Mouse (Mus musculus) liver, embryonic 14.5 days (tissue): ENCODE results near the gene Smim4. TPM values are rescaled to one million over a fixed set of nuclear protein-coding genes. Genes with fewer than 3 reads are reported as not detected.

ENCODE experiments used
- ATAC-seq: fragments of 200-750 bp; cut with Nextera tagmentation; 2 replicates; pipeline ENCODE4 v1.8.0; 2017; ENCODE audit warnings: moderate number of reproducible peaks, mild to moderate bottlenecking, moderate library complexity; ENCODE audit not compliant: insufficient read depth
- DNase-seq, 3 experiments: peaks; one replicate each; pipeline ENCODE4 v3.0.0-alpha.2; 2012 to 2013; ENCODE audit warnings: low read depth in 3 of 3, low spot score in 3 of 3
- H3K27ac ChIP-seq: fragments of 300-500 bp; sonication (generic); 2 replicates; pipeline ENCODE4 v1.5.1; 2014; ENCODE audit warnings: moderate library complexity, mild to moderate bottlenecking, control low read depth, inconsistent platforms
- H3K27me3 ChIP-seq: fragments of 300-500 bp; sonication (generic); 2 replicates; pipeline ENCODE4 v1.6.1; 2014; ENCODE audit warnings: mild to moderate bottlenecking, low read length, moderate library complexity; ENCODE audit not compliant: control insufficient read depth, insufficient read depth
- H3K36me3 ChIP-seq: fragments of 300-500 bp; sonication (generic); replicated peaks from 2 replicates; pipeline ENCODE4 v1.6.1; 2014; ENCODE audit warnings: low read depth; ENCODE audit not compliant: control insufficient read depth, insufficient read depth
- H3K4me1 ChIP-seq, 2 experiments: fragments of 200-500 bp in 1 of 2; fragments of 300-500 bp in 1 of 2; sonication (generic) in 1 of 2; replicated peaks; 2 replicates each; pipeline ENCODE4 v1.6.1; 2012 to 2014; ENCODE audit warnings: antibody characterized with exemption in 1 of 2, inconsistent platforms in 1 of 2, low read length in 1 of 2; ENCODE audit not compliant: control insufficient read depth in 2 of 2, insufficient read depth in 2 of 2
- H3K4me2 ChIP-seq: fragments of 300-500 bp; sonication (generic); 2 replicates; pipeline ENCODE4 v1.6.1; 2014; ENCODE audit warnings: low read depth, mild to moderate bottlenecking, control low read depth, moderate library complexity
- H3K4me3 ChIP-seq, 2 experiments: fragments of 200-500 bp in 1 of 2; fragments of 300-500 bp in 1 of 2; sonication (generic) in 1 of 2; 2 replicates each; pipeline ENCODE4 v1.5.1; 2012 to 2014; ENCODE audit warnings: low read depth in 2 of 2, low read length in 2 of 2, mild to moderate bottlenecking in 2 of 2, control low read depth in 1 of 2, inconsistent platforms in 1 of 2, moderate library complexity in 1 of 2; ENCODE audit not compliant: insufficient read depth in 1 of 2
- H3K9ac ChIP-seq: fragments of 300-500 bp; sonication (generic); replicated peaks from 2 replicates; pipeline ENCODE4 v1.6.1; 2014; ENCODE audit warnings: mild to moderate bottlenecking, control low read depth, moderate library complexity
- H3K9me3 ChIP-seq: fragments of 300-500 bp; sonication (generic); 2 replicates; pipeline ENCODE4 v1.6.1; 2016; ENCODE audit warnings: low read length, mixed read lengths; ENCODE audit not compliant: control insufficient read depth
- CTCF ChIP-seq: IDR thresholded peaks from 2 replicates; pipeline ENCODE4 v1.5.1; 2016; ENCODE audit warnings: antibody characterized with exemption, low read depth, control low read depth
- EP300 ChIP-seq: IDR thresholded peaks from 2 replicates; pipeline ENCODE4 v1.6.1; 2016; ENCODE audit warnings: antibody characterized with exemption, low read depth
- WGBS: fragments of 180-500 bp; shearing (Covaris S2); extraction: QIAGEN DNeasy Blood & Tissue Kit; methylation state at CpG from one replicate; pipeline ENCODE4 v1.1.7; 2014; ENCODE audit not compliant: insufficient replicate concordance; 5-methylcytosine and 5-hydroxymethylcytosine counted together
- polyA plus RNA-seq, 2 experiments: library from polyadenylated mRNA; depleted of rRNA in 1 of 2; stranded (reverse) in 1 of 2; unstranded in 1 of 2; fragments of >200 nt; fragmentation: Nextera tagmentation in 1 of 2; extraction: Ambion mirVana in 1 of 2; gene quantifications; 2 replicates each; pipeline versions ENCODE4 v1.2.1 to v1.2.3; 2012 to 2014

Gene Smim4
- polyA plus RNA-seq, 2 experiments: 26.7 to 81.7 TPM

- H3K4me2 ChIP-seq: peak within 1 kb of the TSS; percentile 93
- peak within 1 kb of the TSS; percentile 73 to 85 for H3K4me3 ChIP-seq
- H3K36me3 ChIP-seq: peaks cover 4% of the 10 kb centered on the region
- peak within 1 kb of the TSS; percentile 61 for H3K27ac ChIP-seq
- H3K9me3 ChIP-seq: no peaks in the 10 kb centered on the region
- WGBS: 6% methylated on average over 59 of the region's 63 CpGs
- H3K27me3 ChIP-seq: no peaks in the 10 kb centered on the region
- TF ChIP-seq CTCF (peak; percentile 22; the same call in 1 of the 2 replicates), EP300 (no peak)
- H3K9ac ChIP-seq: peak within 1 kb of the TSS; percentile 90
- peaks cover 38 to 45% of the 10 kb centered on the region in 2 experiments for H3K4me1 ChIP-seq
- peak; percentile 69 to 73 (median 72) for DNase-seq
- peak; percentile 64 for ATAC-seq
These were observed 1.8 kb upstream of the Smim4 start, which contains the start of gene Nt5dc2 for GRCm38 (mm10) chr14:31130236-31131220. Gene Nt5dc2, plus strand, starts transcription at chr14:31131053.

DNA sequence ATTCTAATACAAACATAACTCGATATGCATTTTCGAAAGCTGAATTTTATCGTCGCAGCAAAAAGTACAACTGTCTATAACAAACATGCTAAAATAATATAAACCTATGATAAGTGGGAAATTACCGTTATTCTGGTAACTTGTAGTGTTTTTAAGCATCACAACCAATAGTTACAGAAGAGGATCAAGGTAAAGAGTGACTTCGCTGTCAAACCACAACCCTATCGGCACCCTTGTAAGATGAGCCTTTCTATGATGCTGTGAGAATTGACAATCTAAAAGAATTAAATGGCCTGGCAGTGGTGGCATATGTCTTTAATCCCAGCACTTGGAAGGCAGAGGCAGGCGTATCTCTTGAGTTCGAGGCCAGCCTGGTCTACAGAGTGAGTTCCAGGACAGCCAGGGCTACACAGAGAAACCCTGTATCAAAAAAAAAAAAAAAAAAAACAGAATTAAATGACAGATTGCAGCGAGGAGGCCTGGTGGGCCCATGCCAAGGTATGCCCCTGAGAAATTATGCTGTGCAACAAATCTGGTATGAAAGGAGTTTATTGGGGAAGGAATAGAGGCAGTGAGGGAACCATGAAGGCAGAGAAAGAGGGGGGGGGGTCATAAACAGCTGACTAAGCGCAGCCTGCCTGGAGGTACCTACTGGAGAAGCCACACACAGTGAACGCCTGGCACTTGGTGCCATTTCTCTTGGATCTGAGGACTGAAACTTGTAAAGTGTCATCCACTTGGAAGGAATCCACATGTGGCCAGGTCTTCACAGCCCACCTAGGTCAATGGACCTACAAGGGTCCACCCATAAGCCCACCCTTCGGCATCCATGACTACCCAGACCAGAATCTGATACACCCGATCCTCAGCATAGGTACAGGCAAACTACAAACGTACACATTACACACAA lies 825 bp upstream of the Smim4 start:
- H3K9ac ChIP-seq: peak overlapping the region; percentile 25
- no peaks in the 10 kb centered on the region for H3K9me3 ChIP-seq
- H3K4me1 ChIP-seq: peaks cover 46 to 54% of the 10 kb centered on the region in 2 experiments
- peak overlapping the region; percentile 60 to 86 for H3K4me3 ChIP-seq
- WGBS: 55% methylated on average over 15 of the region's 15 CpGs
- no peak for TF ChIP-seq EP300
- TF ChIP-seq CTCF: no peak
- ATAC-seq (no peak), DNase-seq (no peak)
- H3K27ac ChIP-seq: peak overlapping the region; percentile 32; the same call in 1 of the 2 replicates
- no peaks in the 10 kb centered on the region for H3K27me3 ChIP-seq
- no peaks in the 10 kb centered on the region; the same call in 1 of the 2 replicates for H3K36me3 ChIP-seq
- peak overlapping the region; percentile 99 for H3K4me2 ChIP-seq

DNA sequence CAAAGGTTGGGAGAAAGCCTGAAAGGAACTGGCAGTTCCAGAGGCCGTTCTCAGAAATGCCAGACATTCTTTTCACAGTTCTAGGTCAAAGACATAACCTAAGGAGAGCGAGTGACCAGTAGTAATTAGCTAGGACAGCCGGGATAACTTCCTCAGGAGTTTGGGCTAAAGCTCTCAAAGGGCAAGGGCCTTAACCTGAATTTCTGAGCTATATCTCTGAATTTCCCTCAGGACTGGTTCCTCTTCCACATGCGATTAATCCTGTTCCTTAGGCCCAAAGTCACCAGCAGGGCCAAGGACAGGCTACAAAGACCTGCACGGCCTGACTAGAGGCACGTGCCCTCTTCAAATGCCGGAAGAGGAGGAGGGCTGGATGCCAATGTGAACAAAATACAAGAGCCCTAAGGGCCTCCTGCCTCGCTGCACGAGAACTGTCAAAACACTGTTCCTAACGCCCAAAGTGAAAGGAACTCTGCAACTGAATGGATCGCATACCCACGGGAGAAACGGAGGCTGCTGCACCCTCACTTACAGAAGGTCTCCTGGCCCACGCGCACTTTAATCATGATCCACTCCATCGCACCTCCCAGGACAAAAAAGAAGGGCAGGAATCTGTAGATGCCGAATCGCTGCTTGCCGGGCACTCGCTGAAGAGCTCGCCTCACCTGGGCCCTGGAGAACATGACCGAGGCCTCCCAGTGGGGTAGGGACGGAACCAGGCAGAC lies 493 bp downstream of the Smim4 start:
- Histone ChIP-seq H3K9ac (peak overlapping the region; percentile 88), H3K4me3 (peak overlapping the region; percentile 86 to 91), H3K9me3 (no peaks in the 10 kb centered on the region), H3K27ac (peak overlapping the region; percentile 81), H3K4me1 (peaks cover 47 to 52% of the 10 kb centered on the region in 2 experiments), H3K4me2 (peak overlapping the region; percentile 99), H3K27me3 (no peaks in the 10 kb centered on the region), H3K36me3 (peaks cover 2% of the 10 kb centered on the region)
- ATAC-seq (peak; percentile 13; the same call in 1 of the 2 replicates), DNase-seq (no peak)
- TF ChIP-seq EP300: no peak
- no peak for TF ChIP-seq CTCF
- WGBS: 3% methylated on average over 23 of the region's 23 CpGs

DNA sequence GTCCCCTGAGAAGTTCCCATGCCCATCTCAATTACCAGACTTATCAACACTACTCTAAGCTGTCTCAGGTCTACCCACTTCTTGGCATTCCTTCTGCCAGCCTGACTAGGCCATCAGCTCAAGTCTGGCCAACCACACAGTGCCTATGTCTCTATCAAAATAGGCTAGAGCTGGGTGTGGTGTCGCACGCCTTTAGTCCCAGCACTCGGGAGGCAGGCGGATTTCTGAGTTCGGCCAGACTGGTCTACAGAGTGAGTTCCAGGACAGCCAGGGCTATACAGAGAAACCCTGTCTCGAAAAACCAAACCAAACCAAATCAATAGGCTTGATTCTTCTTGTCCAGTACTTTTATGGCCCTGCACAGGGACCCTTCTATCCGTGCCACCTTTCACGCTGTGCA lies 1.9 kb downstream of the Smim4 start:
- Histone ChIP-seq H3K9me3 (no peaks in the 10 kb centered on the region), H3K4me2 (peak overlapping the region; percentile 75), H3K9ac (peak overlapping the region; percentile 40; the same call in 1 of the 2 replicates), H3K4me3 (peak overlapping the region; percentile 45 to 55), H3K27me3 (no peaks in the 10 kb centered on the region), H3K36me3 (peaks cover 7% of the 10 kb centered on the region), H3K4me1 (peaks cover 37 to 38% of the 10 kb centered on the region in 2 experiments), H3K27ac (peak overlapping the region; percentile 59)
- WGBS: 51% methylated on average over 8 of the region's 8 CpGs
- no peak for ATAC-seq
- DNase-seq: no peak
- no peak for TF ChIP-seq EP300
- no peak for TF ChIP-seq CTCF
